Mouse (Mus musculus) ES-E14 (cell line): ENCODE measurements around the gene Etv6.

Experiments
- CHD2 ChIP-seq: IDR thresholded peaks from 2 replicates; pipeline ENCODE4 v1.6.1; 2014; ENCODE audit warnings: mild to moderate bottlenecking, low read depth, low read length, inconsistent platforms
- HCFC1 ChIP-seq: IDR thresholded peaks from 2 replicates; pipeline ENCODE4 v1.6.1; 2012; ENCODE audit warnings: low read length, inconsistent platforms, borderline replicate concordance; ENCODE audit not compliant: insufficient read depth
- ZC3H11A ChIP-seq: IDR thresholded peaks from 2 replicates; pipeline ENCODE4 v1.6.1; 2012; ENCODE audit warnings: low read depth, mild to moderate bottlenecking, inconsistent platforms, low read length, borderline replicate concordance
- ZNF384 ChIP-seq: IDR thresholded peaks from 2 replicates; pipeline ENCODE4 v1.6.1; 2012; ENCODE audit warnings: low read depth, low read length, inconsistent platforms

GRCm38 (mm10) chr6:134082229-134082920 is 46.9 kb downstream of the Etv6 start:
- TF ChIP-seq CHD2 (no peak), ZC3H11A (no peak), HCFC1 (no peak), ZNF384 (no peak)
